Mouse (Mus musculus) inflammation-experienced regulatory T-cells, adult 6 months (primary cell): ENCODE results near the gene Mars. TPM values are rescaled to one million over a fixed set of nuclear protein-coding genes. Genes with fewer than 3 reads are reported as not detected.

Source experiments
- ATAC-seq: one replicate; pipeline ENCODE4 v1.8.0; 2017
- polyA plus RNA-seq, 3 experiments: library from polyadenylated mRNA; unstranded; fragments of 100-300 nt; shearing (Covaris generic); gene quantifications; one replicate each; pipeline ENCODE4 v1.2.1; 2017

The Mars gene
- polyA plus RNA-seq, 3 experiments from 2014 or later: 20.7 to 28.9 (median 21.3) TPM

DNA sequence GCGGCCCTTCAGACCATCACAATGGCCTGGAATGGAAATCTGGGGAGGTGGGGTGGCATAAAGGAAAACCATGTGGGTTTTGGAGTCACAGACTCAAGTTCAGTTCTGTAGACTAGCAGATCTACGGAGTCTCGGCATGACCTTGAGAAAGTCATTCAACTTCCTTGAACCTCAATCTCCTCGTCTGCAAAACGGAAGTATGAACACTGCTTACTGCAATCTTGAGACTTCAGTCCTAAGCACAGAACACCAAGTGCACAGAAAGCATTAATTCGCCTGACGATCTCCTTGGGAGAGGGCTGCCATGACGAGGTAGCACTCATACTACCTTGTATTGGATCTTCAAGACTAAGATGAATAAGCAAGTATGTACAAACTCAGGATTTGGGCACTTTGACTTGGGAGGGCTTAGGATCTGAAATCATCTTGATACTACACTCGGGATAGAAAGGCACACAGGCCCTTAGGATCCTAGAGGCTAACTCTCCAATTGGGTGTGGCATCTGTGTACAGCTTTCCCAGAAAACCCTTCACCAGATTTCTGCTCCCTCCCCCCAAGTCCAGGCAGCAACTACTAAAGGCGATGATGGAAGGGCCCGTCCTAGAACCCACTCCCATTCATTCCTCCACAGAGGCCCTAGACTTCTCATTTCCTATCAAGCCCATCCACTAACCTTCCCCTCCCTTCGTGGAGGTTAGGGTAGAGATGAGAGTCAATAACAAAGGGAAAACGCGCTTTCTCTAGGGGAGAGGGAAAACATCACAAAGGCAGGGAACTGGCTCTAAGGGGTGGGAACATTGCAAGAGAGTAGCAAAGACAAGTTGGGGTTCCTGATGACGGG, 49.7 kb downstream of the Mars start:
- no peak for ATAC-seq

DNA sequence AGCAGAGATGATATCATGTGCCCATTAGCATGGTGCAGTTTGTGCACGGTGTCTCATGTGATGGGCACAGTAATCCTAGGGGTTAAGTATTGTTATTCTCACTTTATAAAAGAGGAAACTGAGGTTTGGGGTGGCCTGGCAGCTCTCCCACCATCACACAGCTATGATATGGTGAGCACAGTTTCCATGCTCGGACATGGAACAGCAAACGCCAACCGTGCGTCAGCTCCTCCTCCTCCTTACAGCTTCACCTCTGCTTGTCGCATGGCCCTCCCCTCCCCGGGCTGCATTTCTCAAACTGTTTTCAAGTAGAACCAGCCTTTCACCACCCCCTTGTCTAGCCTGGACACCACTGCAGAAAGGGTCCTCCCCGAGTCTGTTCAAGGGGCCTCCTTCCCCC, 53.1 kb downstream of the Mars start:
- no peak for ATAC-seq

DNA sequence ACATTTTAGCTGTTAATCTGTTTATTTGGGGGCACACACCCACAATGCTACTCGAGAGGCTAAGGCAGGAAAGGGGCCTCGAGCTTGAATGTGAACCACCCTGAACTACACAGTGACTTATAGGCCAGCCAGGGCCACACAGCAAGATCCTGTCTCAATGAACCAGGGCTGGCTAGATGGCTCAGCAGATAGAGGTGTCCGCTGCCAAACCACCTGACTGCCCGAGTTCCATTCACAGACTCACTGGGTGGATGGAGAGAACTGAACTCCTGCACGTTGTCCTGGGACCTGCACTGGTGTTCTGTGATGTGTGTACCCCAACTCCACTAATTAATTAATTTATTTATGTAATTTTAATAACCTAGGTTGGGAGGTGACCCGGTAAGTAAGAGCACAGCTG, 53.8 kb downstream of the Mars start:
- no peak for ATAC-seq

GRCm38 (mm10) chr10:127255625-127256345, 55.8 kb downstream of the Mars start:
- ATAC-seq: no peak

- ATAC-seq: no peak
Measured at GRCm38 (mm10) chr10:127250810-127251209, 60.8 kb downstream of the Mars start.

Other genes starting within 250 kb of the Mars start
- gene Cdk4, start 248.3 kb downstream of the Mars start, polyA plus RNA-seq: 100 to 1,000 TPM; 284 to 347 (median 295) TPM
- 100 to 1,000 TPM in 2 of 3 experiments, 10 to 100 TPM in 1; 97.8 to 134 (median 127) TPM for gene Tspan31, start 241.5 kb downstream of the Mars start, polyA plus RNA-seq
- 10 to 100 TPM; 25.9 to 32.1 (median 31.2) TPM for gene Agap2, start 236.5 kb downstream of the Mars start, polyA plus RNA-seq
- gene Os9, start 190.7 kb downstream of the Mars start, polyA plus RNA-seq: 10 to 100 TPM; 61.9 to 81.5 (median 75.8) TPM
- 100 to 1,000 TPM; 181 to 204 (median 188) TPM for gene B4galnt1, start 146.6 kb downstream of the Mars start, polyA plus RNA-seq
- 1 to 10 TPM; 3.2 to 4.3 (median 3.2) TPM for gene Slc26a10, start 131.1 kb downstream of the Mars start, polyA plus RNA-seq
- under 1 TPM in 1 of 3 experiments, not detected in 2; 0.20 TPM for gene Arhgef25, start 121.7 kb downstream of the Mars start, polyA plus RNA-seq
- gene Dtx3, start 116.1 kb downstream of the Mars start, polyA plus RNA-seq: 10 to 100 TPM; 35.2 to 56.0 (median 47.0) TPM
- 10 to 100 TPM; 25.7 to 32.1 (median 26.0) TPM for gene Pip4k2c, start 100.2 kb downstream of the Mars start, polyA plus RNA-seq
- under 1 TPM in 2 of 3 experiments, not detected in 1; 0.16 to 0.19 TPM for gene Kif5a, start 48.4 kb downstream of the Mars start, polyA plus RNA-seq
- 10 to 100 TPM; 54.0 to 61.1 (median 56.9) TPM for gene Dctn2, start 45.4 kb downstream of the Mars start, polyA plus RNA-seq
- gene Mbd6, start 22.8 kb downstream of the Mars start, polyA plus RNA-seq: 10 to 100 TPM in 1 of 3 experiments, 1 to 10 TPM in 2; 4.0 to 11.8 (median 6.4) TPM
- 100 to 1,000 TPM in 2 of 3 experiments, 10 to 100 TPM in 1; 91.9 to 112 (median 108) TPM for gene Arhgap9, start 10.2 kb upstream of the Mars start, polyA plus RNA-seq
- gene Gli1, start 30.2 kb upstream of the Mars start, polyA plus RNA-seq: under 1 TPM in 2 of 3 experiments, not detected in 1; 0.49 to 0.56 TPM
- gene Inhbe, start 42.6 kb upstream of the Mars start, polyA plus RNA-seq: not detected
- gene Inhbc, start 58.6 kb upstream of the Mars start, polyA plus RNA-seq: not detected
- 10 to 100 TPM; 11.8 to 17.6 (median 12.0) TPM for gene R3hdm2, start 68.5 kb upstream of the Mars start, polyA plus RNA-seq
- gene Stac3, start 189.9 kb upstream of the Mars start, polyA plus RNA-seq: under 1 TPM in 1 of 3 experiments, not detected in 2; 0.35 TPM
- gene Ndufa4l2, start 203.2 kb upstream of the Mars start, polyA plus RNA-seq: not detected
- gene Shmt2, start 210.7 kb upstream of the Mars start, polyA plus RNA-seq: 10 to 100 TPM; 38.2 to 43.2 (median 42.9) TPM
- not detected for gene Nxph4, start 222.8 kb upstream of the Mars start, polyA plus RNA-seq